Mouse (Mus musculus) G1E-ER4 (cell line): ENCODE data around the gene Prdx2. TPM values are rescaled to one million over a fixed set of nuclear protein-coding genes. Genes with fewer than 3 reads are reported as not detected.
A peak's percentile ranks its signal among the peaks of the same experiment; 100 is the strongest.

Experiments used
- GATA1 ChIP-seq: IDR thresholded peaks from one replicate; pipeline ENCODE4 v1.8.0; 2012; ENCODE audit warnings: low read length, inconsistent platforms
- polyA plus RNA-seq: library from polyadenylated mRNA; stranded (reverse); fragments of >175 nt; gene quantifications from 2 replicates; pipeline ENCODE4 v1.2.3, GENCODE M21; 2012

Gene Prdx2
- polyA plus RNA-seq, 1 experiment: 29.7 TPM

DNA sequence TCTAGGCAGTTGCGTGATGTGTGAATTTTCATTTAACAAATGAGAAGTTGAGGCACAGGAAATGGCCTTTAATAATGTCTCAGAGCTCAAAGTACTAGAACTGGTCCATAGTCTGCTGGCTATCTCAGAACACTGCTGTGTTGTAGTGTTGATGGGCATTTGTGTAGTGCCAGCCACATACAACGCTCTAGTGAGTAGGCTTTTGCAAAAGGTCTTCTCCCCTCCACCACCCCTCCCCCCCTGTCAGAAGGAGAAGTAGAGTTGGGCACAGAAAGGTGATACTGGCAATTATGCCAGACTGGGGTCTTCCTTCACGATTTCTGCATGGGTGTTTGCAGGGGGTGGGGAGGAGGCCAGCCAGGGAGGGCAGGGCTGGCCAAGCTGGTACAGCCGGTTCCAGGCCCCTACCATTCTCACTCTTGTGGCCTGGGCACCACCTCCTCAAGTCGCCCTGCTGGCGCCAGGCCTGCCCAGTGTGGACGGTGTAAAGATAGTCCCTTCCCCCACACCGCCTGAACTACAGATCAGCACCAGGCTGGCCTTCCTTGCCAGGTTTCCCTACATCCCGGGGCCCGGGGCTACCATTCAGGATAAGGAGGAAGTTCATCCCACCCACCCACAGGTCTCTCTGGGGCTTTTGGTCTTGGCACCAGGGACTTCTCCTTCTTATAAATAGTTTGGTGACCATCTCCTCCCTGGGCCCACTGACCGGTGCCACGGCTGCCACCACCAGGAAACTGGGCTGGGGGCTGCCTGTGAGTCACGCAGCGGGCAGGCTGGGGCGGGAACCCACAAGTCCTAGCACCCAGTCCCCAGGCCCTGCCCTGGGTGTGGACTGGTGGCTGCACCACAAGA lies 12.5 kb downstream of the Prdx2 start:
- TF ChIP-seq GATA1: no peak

DNA sequence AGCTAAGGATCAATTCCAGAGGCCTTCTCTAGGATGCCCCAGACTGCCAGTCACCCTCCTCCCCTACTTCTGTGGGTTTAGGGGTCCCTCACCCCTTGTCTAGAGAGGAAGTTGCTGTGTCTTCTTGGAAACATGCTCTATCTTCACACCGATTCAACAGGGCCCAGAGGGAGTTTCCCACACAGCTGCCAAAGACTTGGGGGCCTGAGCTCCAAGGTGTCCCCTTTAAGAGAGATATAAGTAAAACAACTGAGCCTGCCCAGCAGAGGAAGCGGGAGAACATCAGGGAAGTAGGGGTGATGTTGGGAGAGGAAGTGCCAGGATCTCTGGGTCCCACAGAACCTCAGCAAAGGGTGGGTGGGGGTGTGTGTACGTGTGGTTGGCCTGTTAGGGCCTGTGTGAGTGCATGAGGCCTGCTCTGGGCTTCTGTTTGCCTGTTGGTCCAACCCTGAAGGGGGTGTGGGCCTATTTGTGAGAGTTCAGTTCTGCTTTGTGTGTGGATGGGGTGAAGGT lies 13.2 kb downstream of the Prdx2 start:
- no peak for TF ChIP-seq GATA1

DNA sequence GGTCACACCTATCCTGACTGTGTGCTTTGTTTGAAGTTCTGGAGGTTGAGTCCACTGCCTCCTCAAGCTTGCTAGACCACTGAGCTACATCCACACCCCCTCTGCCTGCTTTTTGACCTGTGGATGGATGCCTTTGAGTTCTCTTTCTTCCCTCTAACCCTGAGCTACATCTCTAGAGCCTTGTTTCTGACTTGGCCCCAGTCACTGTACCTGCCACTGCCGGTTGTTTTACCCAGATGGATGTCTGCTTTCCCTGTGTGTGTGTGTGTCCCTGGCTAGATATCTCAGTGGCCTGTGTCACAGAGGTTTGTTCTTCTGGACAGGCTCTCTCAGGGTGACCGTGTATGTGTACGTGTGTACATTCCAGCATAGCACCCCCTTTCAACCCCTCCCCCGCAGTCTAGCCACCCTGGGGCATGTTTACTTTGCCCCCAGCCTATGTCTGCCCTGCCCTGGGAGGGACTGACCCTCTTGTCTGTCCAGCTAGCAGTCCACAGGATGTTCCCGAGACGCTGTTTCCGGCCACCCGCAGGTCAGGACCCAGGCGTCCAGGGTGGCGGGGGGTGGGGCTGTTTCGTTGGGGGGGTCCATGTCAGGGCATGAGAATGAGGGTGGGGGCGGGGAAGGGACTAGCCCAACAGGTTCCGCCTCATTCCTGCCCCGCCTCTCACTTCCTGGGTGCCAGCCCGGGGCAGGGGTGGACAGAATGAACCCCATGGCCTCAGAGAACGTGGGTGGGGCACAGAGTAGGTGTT lies 15.1 kb downstream of the Prdx2 start:
- no peak for TF ChIP-seq GATA1

DNA sequence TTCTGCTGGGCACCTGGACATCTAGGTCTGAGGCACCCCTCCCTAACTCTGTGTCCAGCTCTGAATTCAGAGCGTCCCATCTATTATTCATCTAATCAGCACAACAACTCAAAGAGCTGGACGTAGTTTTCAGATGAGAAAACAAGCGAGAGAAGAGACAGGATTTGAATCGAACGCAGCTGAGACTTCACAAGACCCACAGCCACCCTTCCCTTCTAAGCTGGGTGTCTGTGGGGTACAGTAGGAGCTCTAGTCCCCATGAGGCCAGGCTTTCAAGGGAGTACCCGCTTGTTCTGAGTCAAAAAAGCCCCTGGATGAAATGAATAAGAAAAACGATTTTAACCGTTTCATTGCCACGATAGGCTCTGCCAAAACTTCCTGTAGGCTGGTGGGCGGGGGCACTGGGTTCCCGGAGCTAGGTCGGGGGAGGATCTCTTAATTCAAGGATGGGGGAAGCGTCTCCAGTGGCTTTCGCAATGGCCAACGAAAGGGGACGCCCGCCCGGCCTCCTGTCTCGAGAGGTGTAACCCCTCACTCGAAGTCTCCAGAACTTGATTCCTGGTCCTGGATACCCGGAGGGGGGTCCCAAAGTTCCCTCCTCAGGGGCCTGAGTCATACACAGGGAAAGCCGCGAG lies 15.8 kb downstream of the Prdx2 start:
- no peak for TF ChIP-seq GATA1

DNA sequence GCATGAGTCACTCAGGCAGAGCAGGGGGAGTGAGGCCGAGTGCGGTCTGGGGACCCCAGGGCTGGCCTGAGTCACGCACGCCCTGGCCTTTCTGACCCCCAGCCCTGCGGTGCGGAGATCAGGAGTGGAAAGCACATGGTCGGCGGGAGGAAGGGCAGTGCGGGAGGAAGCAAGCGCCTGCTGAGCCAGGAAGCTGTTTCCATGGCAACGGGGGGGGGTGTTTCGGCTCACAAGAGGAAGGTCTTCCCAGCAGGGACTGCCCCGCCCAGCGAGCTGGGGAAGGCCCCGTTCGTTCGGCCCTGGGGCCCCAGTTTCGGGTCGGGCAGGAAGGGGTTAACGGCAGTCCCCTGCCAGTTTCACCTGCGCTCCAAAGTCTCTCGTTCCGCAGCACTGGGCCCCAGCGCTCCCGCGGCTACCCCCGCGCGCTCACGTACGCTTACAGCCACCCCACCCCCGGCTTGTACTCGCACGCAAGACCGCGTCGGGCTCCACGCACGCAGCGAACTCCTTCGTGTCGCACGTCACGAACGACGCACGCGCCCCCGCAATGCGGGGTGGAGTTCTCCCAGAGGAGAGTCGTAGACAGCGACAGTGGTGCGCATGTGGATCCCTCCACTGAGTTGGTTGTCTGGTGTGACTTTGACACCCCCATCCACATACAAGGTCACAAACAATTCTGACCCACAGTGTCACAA lies 16.4 kb downstream of the Prdx2 start:
- no peak for TF ChIP-seq GATA1

DNA sequence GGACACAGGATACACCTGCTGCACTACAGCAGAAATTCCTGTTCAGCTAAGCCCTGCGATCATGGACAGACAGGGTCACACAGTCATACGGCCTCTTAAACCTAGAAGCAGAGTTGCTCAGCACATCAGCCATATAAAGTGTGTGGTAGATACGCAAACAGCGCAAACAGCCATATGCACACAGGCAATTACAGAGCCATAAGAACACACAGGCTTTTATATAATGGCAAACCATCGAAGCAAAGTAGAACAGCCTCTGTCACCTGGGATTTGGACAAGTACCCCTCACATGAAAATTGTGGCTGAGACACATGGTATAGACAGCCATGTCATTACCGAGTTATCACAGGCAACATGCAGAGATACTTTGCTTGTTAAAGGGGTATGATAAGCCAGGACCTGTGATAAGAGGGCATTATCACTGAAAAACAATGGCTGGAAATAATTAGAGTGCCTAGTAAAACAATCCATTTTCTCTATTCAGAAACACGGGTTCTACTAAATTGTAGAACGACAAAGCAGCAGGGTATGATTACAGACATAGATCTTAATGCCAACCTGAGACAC lies 17.1 kb downstream of the Prdx2 start:
- peak; percentile 90 for TF ChIP-seq GATA1

DNA sequence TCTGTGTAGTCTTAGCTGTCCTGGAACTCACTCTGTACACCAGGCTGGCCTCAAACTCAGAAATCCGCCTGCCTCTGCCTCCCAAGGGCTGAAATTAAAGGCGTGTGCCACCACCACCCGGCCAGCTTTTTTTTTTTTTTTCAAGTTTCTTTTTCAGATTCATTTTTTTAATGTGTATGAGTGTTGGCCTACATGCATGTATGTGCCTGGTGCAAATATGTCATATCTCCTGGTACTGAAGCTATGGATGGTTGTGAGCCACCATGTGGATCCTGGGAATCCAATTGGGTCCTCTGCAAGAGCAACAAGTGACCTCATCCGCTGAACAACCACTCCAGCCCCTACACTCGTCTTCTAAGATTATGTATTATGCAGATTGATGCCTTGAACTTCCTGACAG lies 18.0 kb downstream of the Prdx2 start:
- TF ChIP-seq GATA1: no peak

DNA sequence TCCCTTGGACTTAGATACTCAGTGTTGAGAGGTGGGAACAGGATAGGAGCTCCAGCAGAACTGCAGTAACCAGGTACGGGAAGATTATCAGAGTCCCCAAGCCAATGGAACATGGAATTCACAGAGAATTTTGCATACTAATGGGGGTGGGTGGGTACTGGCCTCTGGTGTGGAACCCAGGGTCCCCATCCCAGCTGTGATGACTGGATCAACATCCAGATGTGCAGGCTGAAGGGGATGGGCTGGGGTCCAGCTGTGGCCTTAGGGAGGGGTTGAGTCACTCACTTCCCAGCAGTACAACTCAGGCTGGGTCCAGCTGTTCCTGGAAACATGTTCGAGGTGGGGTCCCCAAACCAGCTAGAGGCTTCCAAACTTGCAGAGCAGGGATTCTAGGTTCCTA lies 18.5 kb downstream of the Prdx2 start:
- TF ChIP-seq GATA1: no peak

DNA sequence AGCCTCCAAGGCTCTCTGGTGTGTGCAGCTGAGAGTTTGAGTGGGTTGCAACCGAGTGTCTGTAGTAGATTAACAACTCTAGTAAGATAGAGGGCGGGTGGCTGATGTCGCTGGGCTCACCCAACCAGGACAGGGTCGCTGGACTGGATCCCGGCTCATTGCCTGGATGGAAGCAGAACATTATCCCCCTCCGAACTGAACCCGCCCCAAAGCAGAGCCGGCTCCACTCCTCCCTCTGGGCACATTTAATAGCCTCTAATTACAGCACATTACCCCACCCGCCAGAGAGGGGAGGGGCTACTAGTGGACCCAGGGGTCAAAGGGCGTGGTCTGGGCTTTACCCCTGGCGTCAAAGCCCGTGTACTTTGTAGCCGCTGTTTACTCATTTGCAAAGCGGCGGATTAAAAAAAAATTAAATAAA lies 19.9 kb downstream of the Prdx2 start:
- TF ChIP-seq GATA1: no peak

DNA sequence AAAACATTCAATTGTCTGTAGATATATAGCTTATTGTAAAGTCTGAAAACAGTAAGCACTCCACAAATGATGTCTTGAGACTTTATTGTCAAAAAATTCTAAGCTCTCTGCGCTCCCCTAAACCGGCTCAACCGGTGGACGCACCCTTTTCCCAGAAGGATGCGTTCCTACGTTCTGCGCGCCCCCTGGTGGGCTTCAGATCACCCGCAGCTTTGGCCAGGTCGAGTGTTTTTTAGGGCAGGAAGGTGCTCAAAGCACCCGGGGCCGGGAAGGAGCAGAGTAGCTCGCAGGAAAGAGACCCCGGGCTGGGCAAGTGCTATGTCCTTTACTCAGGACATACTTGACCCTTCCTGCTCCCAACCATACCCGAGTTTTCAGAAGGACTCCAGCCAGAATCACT lies 20.4 kb downstream of the Prdx2 start:
- TF ChIP-seq GATA1: no peak

DNA sequence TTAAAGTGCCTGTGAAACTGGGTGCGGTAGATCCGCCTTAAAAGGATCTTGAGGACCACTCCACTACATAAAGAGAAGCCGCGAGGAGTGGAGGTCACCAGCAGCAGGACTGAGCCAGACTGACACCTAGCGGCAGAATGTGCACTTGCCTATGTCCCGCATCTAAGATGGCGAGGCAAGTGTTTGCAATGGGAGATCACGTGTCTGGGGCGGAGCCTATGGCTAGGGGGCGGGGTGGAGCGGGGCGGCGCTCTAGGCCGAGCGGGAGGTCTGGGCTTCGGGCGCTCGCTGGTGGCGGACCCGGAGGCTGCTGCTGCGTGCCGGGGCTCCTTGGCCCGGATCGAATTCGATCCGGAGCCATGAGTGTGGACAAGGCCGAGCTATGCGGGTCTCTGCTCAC lies 21.0 kb downstream of the Prdx2 start, which contains the start of gene Hook2:
Hook2 (plus strand) TSS at position 255 of the 400 bp plus-strand sequence.
- no peak for TF ChIP-seq GATA1

DNA sequence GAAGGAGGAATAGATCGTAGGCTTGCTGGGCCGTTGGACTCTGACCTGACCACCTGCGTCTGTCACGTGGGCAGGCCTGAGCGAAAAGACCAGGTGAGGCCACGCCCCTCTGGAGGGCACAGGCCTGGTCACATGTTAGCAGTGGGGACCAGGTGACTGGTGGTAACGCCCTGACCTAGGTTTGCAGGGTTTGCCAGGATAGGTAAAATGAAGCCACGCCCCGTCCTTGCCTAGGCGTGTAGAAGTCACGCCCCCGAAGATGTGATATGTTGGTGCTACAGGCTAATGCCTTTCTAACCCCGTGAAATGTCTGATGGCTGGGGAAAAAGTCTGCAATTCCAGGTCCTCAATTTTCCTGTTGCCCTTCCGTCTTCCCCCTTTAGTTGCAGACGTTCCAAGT lies 21.4 kb downstream of the Prdx2 start:
- no peak for TF ChIP-seq GATA1

DNA sequence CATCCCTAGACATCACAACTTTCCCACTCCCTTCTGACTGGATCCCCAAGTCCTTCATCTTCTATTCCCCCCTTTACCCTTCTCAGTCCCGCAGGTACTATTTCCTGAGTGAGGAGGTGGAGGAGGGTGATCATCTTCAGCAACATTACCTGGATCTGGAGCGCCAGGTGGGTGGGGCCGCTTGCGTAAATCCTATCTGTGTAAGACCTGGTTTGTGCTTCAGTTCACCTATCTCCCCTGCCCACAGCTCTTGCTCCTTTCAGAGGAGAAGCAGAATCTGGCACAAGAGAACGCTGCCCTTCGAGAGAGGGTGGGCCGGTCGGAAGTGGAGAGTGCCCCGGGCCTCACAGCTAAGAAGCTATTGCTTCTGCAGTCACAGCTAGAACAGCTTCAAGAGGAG lies 25.0 kb downstream of the Prdx2 start:
- TF ChIP-seq GATA1: no peak

DNA sequence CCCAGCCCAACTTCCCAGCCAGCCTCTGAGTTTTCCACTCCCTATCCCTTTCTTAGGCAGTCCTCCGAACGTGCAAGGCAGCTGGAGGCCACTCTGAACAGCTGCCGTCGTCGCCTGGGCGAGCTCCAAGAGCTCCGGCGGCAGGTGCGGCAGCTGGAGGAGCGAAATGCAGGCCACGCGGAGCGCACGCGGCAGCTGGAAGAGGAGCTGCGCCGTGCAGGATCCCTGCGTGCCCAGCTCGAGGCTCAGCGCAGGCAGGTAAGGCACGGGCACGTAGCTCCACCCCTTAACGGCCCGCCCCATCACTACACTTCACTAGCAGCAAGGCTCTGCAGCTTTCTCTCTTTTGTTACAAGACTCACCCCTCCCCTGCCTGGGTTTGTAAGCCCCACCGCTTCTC lies 26.3 kb downstream of the Prdx2 start:
- no peak for TF ChIP-seq GATA1

DNA sequence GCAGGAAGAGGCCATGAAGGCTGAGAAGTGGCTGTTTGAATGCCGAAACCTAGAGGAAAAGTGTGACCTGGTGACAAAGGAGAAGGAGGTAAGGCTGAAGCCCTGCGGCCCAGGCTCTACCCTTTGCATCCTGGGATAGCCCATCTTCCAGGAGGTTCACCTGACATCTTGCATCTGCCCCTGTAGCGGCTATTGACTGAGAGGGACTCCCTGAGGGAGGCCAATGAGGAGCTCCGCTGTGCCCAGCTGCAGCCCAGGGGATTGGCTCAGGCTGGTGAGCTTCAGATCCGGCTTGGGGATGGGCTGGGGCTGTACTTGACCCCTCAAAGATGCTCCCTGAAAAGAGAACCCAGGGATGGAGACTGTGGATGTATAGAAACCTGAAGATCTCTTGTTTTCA lies 27.6 kb downstream of the Prdx2 start:
- no peak for TF ChIP-seq GATA1
